Mouse (Mus musculus) stomach, embryonic 14.5 days (tissue): ENCODE results near the gene Papss1. TPM values are rescaled to one million over a fixed set of nuclear protein-coding genes. Genes with fewer than 3 reads are reported as not detected.

Source experiments
- ATAC-seq: fragments of 200-750 bp; cut with Nextera tagmentation; 2 replicates; pipeline ENCODE4 v1.8.0; 2017; ENCODE audit warnings: low read depth, moderate TSS enrichment; ENCODE audit not compliant: insufficient number of reproducible peaks, insufficient read depth, low FRiP score
- H3K27ac ChIP-seq: fragments of 300-500 bp; sonication (generic); 2 replicates; pipeline ENCODE4 v1.5.1; 2014; ENCODE audit warnings: mild to moderate bottlenecking, low read length, moderate library complexity, mixed read lengths
- H3K27me3 ChIP-seq: fragments of 300-500 bp; sonication (generic); 2 replicates; pipeline ENCODE4 v1.6.1; 2014; ENCODE audit warnings: low read length, control low read depth, mixed read lengths; ENCODE audit not compliant: control insufficient read depth, insufficient read depth
- H3K36me3 ChIP-seq: fragments of 300-500 bp; sonication (generic); 2 replicates; pipeline ENCODE4 v1.6.1; 2014; ENCODE audit warnings: mild to moderate bottlenecking, control low read depth, low read length, moderate library complexity, mixed read lengths; ENCODE audit not compliant: control insufficient read depth, insufficient read depth
- H3K4me1 ChIP-seq: fragments of 300-500 bp; sonication (generic); 2 replicates; pipeline ENCODE4 v1.6.1; 2014; ENCODE audit warnings: low read length, control low read depth, mixed read lengths; ENCODE audit not compliant: control insufficient read depth, insufficient read depth
- H3K4me2 ChIP-seq: fragments of 300-500 bp; sonication (generic); replicated peaks from 2 replicates; pipeline ENCODE4 v1.6.1; 2014; ENCODE audit warnings: low read depth, low read length, control low read depth
- H3K4me3 ChIP-seq: fragments of 300-500 bp; sonication (generic); 2 replicates; pipeline ENCODE4 v1.5.1; 2014; ENCODE audit warnings: low read depth, low read length, control low read depth
- H3K9ac ChIP-seq: fragments of 300-500 bp; sonication (generic); replicated peaks from 2 replicates; pipeline ENCODE4 v1.6.1; 2014; ENCODE audit warnings: low read depth, mild to moderate bottlenecking, control low read depth, low read length, moderate library complexity, mixed read lengths
- H3K9me3 ChIP-seq: fragments of 300-500 bp; sonication (generic); 2 replicates; pipeline ENCODE4 v1.6.1; 2016; ENCODE audit warnings: low read depth, low read length, control low read depth; ENCODE audit not compliant: control insufficient read depth
- WGBS: fragments of 180-500 bp; shearing (Covaris S2); extraction: QIAGEN DNeasy Blood & Tissue Kit; methylation state at CpG from one replicate; pipeline ENCODE4 v1.1.7; 2014; 5-methylcytosine and 5-hydroxymethylcytosine counted together
- polyA plus RNA-seq: library from polyadenylated mRNA; unstranded; fragments of >200 nt; fragmentation: Nextera tagmentation; extraction: Ambion mirVana; gene quantifications from 2 replicates; pipeline ENCODE4 v1.2.1, GENCODE M21; 2014

The Papss1 gene
- polyA plus RNA-seq, result 113 and 114 TPM in 2 replicates

DNA sequence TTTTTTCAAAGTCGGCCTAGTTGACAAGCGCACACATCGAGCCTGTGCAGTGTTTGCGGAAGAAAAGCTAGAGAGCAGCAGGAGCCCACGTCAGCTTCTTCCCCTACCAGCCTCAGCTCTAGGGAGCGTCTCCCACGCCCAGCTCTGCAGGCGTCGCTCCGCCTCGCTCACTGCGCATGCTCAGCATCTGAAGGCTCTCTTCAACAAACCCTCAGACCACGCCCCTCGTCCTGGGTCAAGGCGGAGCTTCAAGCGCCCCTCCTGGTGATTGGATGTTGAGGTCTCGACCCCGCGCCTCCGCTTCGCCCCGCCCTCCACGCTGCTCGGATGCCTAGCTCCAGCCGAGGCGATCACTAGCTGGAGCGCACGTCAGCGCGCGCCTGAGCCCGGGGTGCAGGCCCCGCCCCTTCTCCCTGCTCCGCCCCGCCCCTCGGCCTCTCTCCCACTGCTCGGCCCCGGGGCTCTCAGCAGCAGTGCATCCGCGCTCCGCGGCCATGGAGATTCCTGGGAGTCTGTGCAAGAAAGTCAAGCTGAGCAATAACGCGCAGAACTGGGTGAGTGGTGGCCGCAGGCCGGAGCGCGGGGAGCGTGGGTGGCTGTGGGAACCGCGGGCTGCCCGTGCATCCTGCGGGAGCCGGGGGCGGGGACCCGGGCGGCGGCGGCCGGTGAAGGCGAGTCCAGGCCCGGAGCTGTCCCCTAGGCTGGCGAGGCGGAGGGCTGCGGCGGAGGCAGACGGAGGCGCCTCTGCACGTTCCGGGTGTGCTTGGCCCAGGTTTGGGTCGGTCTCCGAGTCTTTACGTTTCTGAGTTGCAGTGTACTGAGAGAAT is at the start of gene Papss1:
Gene Papss1, plus strand, starts transcription at position 339 of the 827 bp plus-strand sequence.
- peak; percentile 98 for ATAC-seq
- Histone ChIP-seq H3K9me3 (no peaks in the 10 kb centered on the region), H3K27ac (peak within 1 kb of the TSS; percentile 96), H3K9ac (peak within 1 kb of the TSS; percentile 82), H3K4me1 (peaks cover 8% of the 10 kb centered on the region), H3K4me2 (peak within 1 kb of the TSS; percentile 68), H3K4me3 (peak within 1 kb of the TSS; percentile 88), H3K36me3 (no peaks in the 10 kb centered on the region; the same call in 1 of the 2 replicates), H3K27me3 (no peaks in the 10 kb centered on the region)
- WGBS, result under 1% methylated on average over 73 of the region's 73 CpGs

DNA sequence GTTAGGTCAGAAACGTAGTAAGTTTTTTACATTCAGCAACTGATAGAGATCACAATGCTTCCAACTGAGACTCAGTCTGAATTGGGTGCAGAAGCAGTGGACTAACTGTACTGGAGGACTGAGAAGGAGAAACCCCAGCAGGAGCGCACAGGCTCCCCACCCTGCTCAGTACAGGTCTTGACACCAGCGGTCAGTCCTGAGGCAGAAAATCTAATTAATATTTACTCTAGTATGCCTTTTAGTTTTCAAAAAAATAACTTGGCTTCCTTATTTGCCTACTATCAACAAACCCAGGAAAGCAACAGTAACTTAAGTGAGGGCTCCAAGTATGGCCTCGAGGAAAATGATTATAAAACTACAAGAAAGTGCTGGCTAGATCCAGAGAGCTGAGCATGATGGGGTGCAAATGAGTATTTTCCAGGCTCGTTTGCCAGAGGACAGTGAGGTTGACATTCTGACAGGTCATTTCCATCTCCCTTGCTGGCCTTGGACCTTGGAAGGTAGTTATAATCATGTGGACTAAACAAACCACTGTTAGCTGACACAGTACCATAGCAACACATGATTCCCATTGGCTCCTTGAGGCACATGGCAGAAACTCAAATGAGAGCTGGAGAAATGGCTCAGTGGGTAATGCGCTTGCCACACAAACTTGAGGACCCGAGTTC is 48.1 kb upstream of the Papss1 start:
- ATAC-seq, result no peak
- Histone ChIP-seq H3K4me3 (no peak overlapping the region), H3K9me3 (no peaks in the 10 kb centered on the region), H3K27me3 (no peaks in the 10 kb centered on the region), H3K4me1 (no peaks in the 10 kb centered on the region), H3K27ac (no peak overlapping the region), H3K9ac (no peak overlapping the region), H3K36me3 (no peaks in the 10 kb centered on the region), H3K4me2 (no peak overlapping the region)
- 82% methylated on average over 7 of the region's 7 CpGs for WGBS

DNA sequence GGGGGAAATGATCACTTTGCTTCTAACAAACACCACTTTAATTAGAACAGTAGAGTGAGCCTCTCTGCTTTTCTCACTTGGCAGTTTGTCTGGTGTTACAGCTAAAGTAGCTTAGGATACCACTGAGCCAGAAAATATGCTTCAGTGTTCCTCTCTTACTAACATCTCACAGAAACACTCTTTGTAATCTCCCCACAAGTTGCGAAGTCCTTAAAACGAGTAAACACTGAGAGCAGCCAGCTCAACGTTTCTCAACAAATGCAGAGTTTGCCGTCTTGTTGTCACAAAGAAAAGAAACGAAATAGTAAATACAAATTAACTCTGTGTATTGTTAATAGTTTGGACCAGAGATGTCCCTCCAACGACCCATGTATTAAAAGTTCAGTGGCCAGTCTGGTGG is 46.8 kb upstream of the Papss1 start:
- 76% methylated on average over 6 of the region's 6 CpGs for WGBS
- Histone ChIP-seq H3K4me1 (no peaks in the 10 kb centered on the region), H3K9ac (no peak overlapping the region), H3K27me3 (no peaks in the 10 kb centered on the region), H3K9me3 (no peaks in the 10 kb centered on the region), H3K27ac (no peak overlapping the region), H3K4me3 (no peak overlapping the region), H3K36me3 (no peaks in the 10 kb centered on the region), H3K4me2 (no peak overlapping the region)
- no peak for ATAC-seq

DNA sequence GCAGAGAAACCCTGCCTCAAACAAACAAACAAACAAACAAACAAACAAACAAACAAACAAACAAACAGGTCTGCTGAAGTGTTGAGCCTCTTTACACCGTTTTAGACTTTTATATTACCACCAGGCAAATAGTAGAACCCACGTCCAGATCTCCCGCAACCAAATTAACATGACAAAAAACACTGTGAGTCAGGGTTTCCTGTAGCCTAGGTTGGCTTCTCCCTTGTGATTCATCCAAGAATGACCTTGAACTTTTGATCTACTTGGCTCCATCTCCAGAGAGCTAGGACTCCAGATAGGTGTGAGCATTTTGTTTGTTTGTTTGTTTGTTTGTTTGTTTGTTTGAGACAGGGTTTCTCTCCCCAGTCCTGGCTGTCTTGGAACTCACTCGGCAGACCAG is 43.4 kb upstream of the Papss1 start:
- Histone ChIP-seq H3K9me3 (no peaks in the 10 kb centered on the region), H3K4me3 (no peak overlapping the region), H3K9ac (no peak overlapping the region), H3K27me3 (no peaks in the 10 kb centered on the region), H3K27ac (no peak overlapping the region), H3K4me2 (no peak overlapping the region), H3K4me1 (no peaks in the 10 kb centered on the region), H3K36me3 (no peaks in the 10 kb centered on the region)
- 75% methylated on average over 4 of the region's 4 CpGs for WGBS
- ATAC-seq, result no peak

- Histone ChIP-seq H3K4me2 (no peak overlapping the region), H3K4me3 (no peak overlapping the region), H3K27ac (no peak overlapping the region), H3K36me3 (no peaks in the 10 kb centered on the region), H3K4me1 (no peaks in the 10 kb centered on the region), H3K9me3 (no peaks in the 10 kb centered on the region), H3K27me3 (no peaks in the 10 kb centered on the region), H3K9ac (no peak overlapping the region)
- WGBS, result 54% methylated on average over 7 of the region's 7 CpGs
- ATAC-seq, result no peak
Measured at GRCm38 (mm10) chr3:131522243-131522642, 42.3 kb upstream of the Papss1 start.

- no peak overlapping the region for H3K27ac ChIP-seq
- no peaks in the 10 kb centered on the region for H3K4me1 ChIP-seq
- H3K27me3 ChIP-seq, result no peaks in the 10 kb centered on the region
- H3K4me3 ChIP-seq, result no peak overlapping the region
- H3K36me3 ChIP-seq, result no peaks in the 10 kb centered on the region
- whole genome bisulfite sequencing, result 55% methylated on average over 9 of the region's 9 CpGs
- H3K9me3 ChIP-seq, result no peaks in the 10 kb centered on the region
- H3K4me2 ChIP-seq, result no peak overlapping the region
- no peak overlapping the region for H3K9ac ChIP-seq
- ATAC-seq, result no peak
Measured at GRCm38 (mm10) chr3:131523749-131524148, 40.8 kb upstream of the Papss1 start.

DNA sequence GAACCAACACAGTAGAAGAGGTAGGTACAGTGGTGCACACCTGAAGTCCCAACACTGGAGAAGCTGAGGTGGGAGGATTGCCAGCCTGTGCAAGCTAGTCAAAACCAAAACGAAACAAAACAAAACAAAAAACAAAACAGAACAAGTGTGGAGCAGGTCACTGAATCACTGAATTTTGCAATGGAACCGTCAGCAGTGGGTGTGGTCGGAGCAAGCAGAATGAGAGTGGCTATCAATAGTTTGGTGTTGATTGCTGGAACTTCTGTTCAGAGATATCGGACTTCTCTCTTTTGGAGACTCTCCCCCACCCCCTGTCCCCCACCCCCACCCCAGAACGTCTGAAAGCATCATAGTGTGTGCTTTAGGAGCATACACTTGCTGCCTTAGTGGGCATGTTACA is 40.4 kb upstream of the Papss1 start:
- H3K4me2 ChIP-seq, result no peak overlapping the region
- H3K36me3 ChIP-seq, result no peaks in the 10 kb centered on the region
- no peaks in the 10 kb centered on the region for H3K4me1 ChIP-seq
- H3K27me3 ChIP-seq, result no peaks in the 10 kb centered on the region
- H3K4me3 ChIP-seq, result no peak overlapping the region
- WGBS, result 71% methylated on average over 5 of the region's 5 CpGs
- H3K27ac ChIP-seq, result no peak overlapping the region; the same call in 1 of the 2 replicates
- ATAC-seq, result no peak
- H3K9ac ChIP-seq, result no peak overlapping the region
- H3K9me3 ChIP-seq, result no peaks in the 10 kb centered on the region

- 18% methylated on average over 11 of the region's 11 CpGs for WGBS
- no peaks in the 10 kb centered on the region for H3K9me3 ChIP-seq
- ATAC-seq, result no peak
Measured at GRCm38 (mm10) chr3:131524779-131525178, 39.8 kb upstream of the Papss1 start.

More at GRCm38 (mm10) chr3:131524779-131525178, 39.8 kb upstream of the Papss1 start:
- H3K4me3 ChIP-seq, result no peak overlapping the region
- no peaks in the 10 kb centered on the region for H3K4me1 ChIP-seq
- H3K4me2 ChIP-seq, result no peak overlapping the region
- H3K9ac ChIP-seq, result no peak overlapping the region
- H3K27ac ChIP-seq, result no peak overlapping the region
- H3K36me3 ChIP-seq, result no peaks in the 10 kb centered on the region
- no peaks in the 10 kb centered on the region for H3K27me3 ChIP-seq
